Mouse (Mus musculus) C2C12 (cell line): ENCODE data around the gene Aadac. TPM values are rescaled to one million over a fixed set of nuclear protein-coding genes. Genes with fewer than 3 reads are reported as not detected.

Experiments used
- H3K27me3 ChIP-seq: one replicate; pipeline ENCODE4 v1.6.1; 2011; ENCODE audit not compliant: control insufficient read depth, insufficient read depth, insufficient read length
- H3K36me3 ChIP-seq: one replicate; pipeline ENCODE4 v1.6.1; 2011; ENCODE audit not compliant: control insufficient read depth, insufficient read depth
- H3K4me3 ChIP-seq: one replicate; pipeline ENCODE4 v1.5.1; 2011; ENCODE audit warnings: mild to moderate bottlenecking, control low read depth; ENCODE audit not compliant: poor library complexity, insufficient read depth, severe bottlenecking
- H3K79me2 ChIP-seq: one replicate; pipeline ENCODE4 v1.6.1; 2011; ENCODE audit not compliant: control insufficient read depth, insufficient read depth
- H3K79me3 ChIP-seq: one replicate; pipeline ENCODE4 v1.6.1; 2011; ENCODE audit warnings: low read depth, control low read depth
- H3ac ChIP-seq: one replicate; pipeline ENCODE3; 2011; ENCODE audit warnings: low read depth; ENCODE audit not compliant: control insufficient read depth, insufficient read length
- CEBPB ChIP-seq: IDR thresholded peaks from one replicate; pipeline ENCODE4 v1.6.1; 2011; ENCODE audit warnings: low read depth, mild to moderate bottlenecking, control low read depth, moderate library complexity
- CTCF ChIP-seq: IDR thresholded peaks from one replicate; pipeline ENCODE4 v1.5.1; 2011; ENCODE audit not compliant: control insufficient read depth, insufficient read depth, insufficient read length
- FOSL1 ChIP-seq: IDR thresholded peaks from one replicate; pipeline ENCODE4 v1.8.0; 2011; ENCODE audit warnings: mild to moderate bottlenecking, low read length; ENCODE audit not compliant: poor library complexity, insufficient read depth, severe bottlenecking
- MAX ChIP-seq: IDR thresholded peaks from one replicate; pipeline ENCODE4 v1.6.1; 2011; ENCODE audit warnings: mild to moderate bottlenecking, control low read depth
- MYOD1 ChIP-seq: IDR thresholded peaks from one replicate; pipeline ENCODE4 v1.6.1; 2011; ENCODE audit warnings: low read depth; ENCODE audit not compliant: control insufficient read depth, insufficient read length
- MYOG ChIP-seq: IDR thresholded peaks from one replicate; pipeline ENCODE4 v1.6.1; 2011; ENCODE audit not compliant: control insufficient read depth, insufficient read length; ENCODE audit errors: extremely low read depth
- USF1 ChIP-seq: IDR thresholded peaks from one replicate; pipeline ENCODE4 v1.6.1; 2011; ENCODE audit warnings: low read depth, mild to moderate bottlenecking, control low read depth, moderate library complexity
- polyA plus RNA-seq: library from polyadenylated mRNA; unstranded; fragments of >200 nt; fragmentation: generic; extraction: Trizol; gene quantifications from one replicate; pipeline ENCODE4 v1.2.1, GENCODE M21; 2012; ENCODE audit warnings: missing spikeins

Aadac gene
- polyA plus RNA-seq, 1 experiment, result not detected

GRCm38 (mm10) chr3:60053231-60053927 is 27.9 kb downstream of the Aadac start:
- Histone ChIP-seq H3K36me3 (no peaks in the 10 kb centered on the region), H3K79me2 (no peaks in the 10 kb centered on the region), H3K4me3 (no peak overlapping the region), H3ac (no peak overlapping the region), H3K79me3 (no peaks in the 10 kb centered on the region), H3K27me3 (no peaks in the 10 kb centered on the region)
- no peak for TF ChIP-seq CTCF
- no peak for TF ChIP-seq MAX
- no peak for TF ChIP-seq USF1
- no peak for TF ChIP-seq MYOG
- TF ChIP-seq MYOD1, result no peak
- TF ChIP-seq CEBPB, result no peak
- TF ChIP-seq FOSL1, result no peak

- H3K79me3 ChIP-seq, result no peaks in the 10 kb centered on the region
- H3K4me3 ChIP-seq, result no peak overlapping the region
- H3K27me3 ChIP-seq, result no peaks in the 10 kb centered on the region
- H3K79me2 ChIP-seq, result no peaks in the 10 kb centered on the region
- H3K36me3 ChIP-seq, result no peaks in the 10 kb centered on the region
- TF ChIP-seq MYOD1 (no peak), CEBPB (no peak), FOSL1 (no peak), CTCF (no peak), MAX (no peak), MYOG (no peak), USF1 (no peak)
- H3ac ChIP-seq, result no peak overlapping the region
Observed at GRCm38 (mm10) chr3:60053931-60054330, 28.4 kb downstream of the Aadac start.

DNA sequence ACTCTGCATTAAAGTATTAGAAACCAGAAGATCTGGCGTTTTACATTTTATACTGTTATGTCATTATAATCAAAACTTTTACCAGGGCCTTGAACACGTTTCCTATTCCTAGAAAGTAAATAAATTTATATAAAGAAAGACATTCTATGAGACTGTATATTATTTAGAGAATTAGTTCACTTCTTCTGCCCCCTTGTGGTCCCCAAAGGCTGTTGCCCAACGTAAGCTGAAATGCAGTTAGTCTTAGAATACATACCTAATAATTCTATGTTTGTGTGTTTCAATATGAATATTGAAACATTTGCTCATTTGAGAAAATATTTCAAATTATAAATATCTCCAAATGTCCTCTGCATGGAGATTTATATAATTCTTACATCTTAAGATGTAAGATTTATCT is 30.9 kb downstream of the Aadac start:
- no peaks in the 10 kb centered on the region for H3K79me2 ChIP-seq

DNA sequence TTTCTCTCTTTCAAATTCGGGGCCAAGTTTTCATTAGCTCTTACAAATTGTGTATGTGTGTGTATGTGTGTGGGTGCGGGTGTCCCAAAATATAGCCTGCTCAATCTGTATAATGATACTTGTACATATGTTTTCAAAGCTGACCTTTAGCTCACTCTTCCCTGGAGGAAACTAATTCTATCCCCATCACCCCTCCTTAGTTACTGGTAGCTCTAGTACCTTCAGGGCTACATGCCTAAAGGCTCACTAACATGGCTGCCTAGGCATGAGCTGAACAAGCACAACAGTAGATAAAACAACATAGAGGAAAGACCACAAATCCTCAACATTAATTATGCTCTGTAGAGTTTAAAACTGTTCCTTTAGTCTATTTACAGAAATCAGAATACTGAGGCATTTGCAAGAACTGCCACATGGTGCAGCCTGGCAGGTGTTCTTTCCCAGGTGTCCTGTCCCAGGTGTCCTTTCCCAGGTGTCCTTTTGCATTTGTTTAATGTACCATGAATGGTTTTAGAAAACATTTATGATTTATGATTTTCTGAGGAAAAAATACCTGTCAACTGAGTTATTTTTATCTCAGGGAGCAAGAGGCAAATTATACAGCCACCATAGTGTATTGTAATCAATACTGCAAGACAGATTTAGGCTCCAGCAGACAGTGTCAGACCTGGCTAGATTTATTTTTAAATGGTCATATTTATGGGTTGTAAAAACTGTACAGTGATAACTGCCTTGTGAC is 31.7 kb downstream of the Aadac start:
- no peaks in the 10 kb centered on the region for H3K79me2 ChIP-seq
- H3ac ChIP-seq, result no peak overlapping the region
- H3K79me3 ChIP-seq, result no peaks in the 10 kb centered on the region
- H3K36me3 ChIP-seq, result no peaks in the 10 kb centered on the region
- H3K4me3 ChIP-seq, result no peak overlapping the region
- no peak for TF ChIP-seq MYOG
- TF ChIP-seq MAX, result no peak
- TF ChIP-seq CEBPB, result no peak
- no peak for TF ChIP-seq USF1
- TF ChIP-seq CTCF, result no peak
- TF ChIP-seq MYOD1, result no peak
- TF ChIP-seq FOSL1, result no peak
- no peaks in the 10 kb centered on the region for H3K27me3 ChIP-seq

More for the DNA sequence above, 30.9 kb downstream of the Aadac start:
- Histone ChIP-seq H3K36me3 (no peaks in the 10 kb centered on the region), H3K4me3 (no peak overlapping the region), H3ac (no peak overlapping the region), H3K79me3 (no peaks in the 10 kb centered on the region), H3K27me3 (no peaks in the 10 kb centered on the region)
- TF ChIP-seq USF1, result no peak

DNA sequence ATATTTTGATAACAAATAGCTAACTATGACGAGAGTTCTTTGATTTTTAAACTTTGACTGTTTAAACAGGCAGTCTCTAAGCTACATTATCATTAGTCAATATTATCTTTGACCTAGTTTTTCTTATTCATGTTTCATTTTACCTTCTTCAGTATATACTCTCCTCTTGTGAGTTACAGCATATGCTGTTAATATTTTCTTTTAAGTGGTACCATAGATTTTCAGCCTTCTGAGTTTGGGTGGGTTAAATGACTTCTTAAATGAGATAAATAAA is 32.2 kb downstream of the Aadac start:
- Histone ChIP-seq H3ac (no peak overlapping the region), H3K27me3 (no peaks in the 10 kb centered on the region), H3K79me3 (no peaks in the 10 kb centered on the region), H3K79me2 (no peaks in the 10 kb centered on the region), H3K36me3 (no peaks in the 10 kb centered on the region), H3K4me3 (no peak overlapping the region)
- TF ChIP-seq CTCF, result no peak
- no peak for TF ChIP-seq MYOD1

GRCm38 (mm10) chr3:60078883-60079415 is 53.4 kb downstream of the Aadac start:
- TF ChIP-seq FOSL1 (no peak), CEBPB (no peak), MAX (no peak), USF1 (no peak), MYOG (no peak), MYOD1 (no peak), CTCF (no peak)
- no peak overlapping the region for H3ac ChIP-seq

More at GRCm38 (mm10) chr3:60078883-60079415, 53.4 kb downstream of the Aadac start:
- H3K27me3 ChIP-seq, result no peaks in the 10 kb centered on the region
- H3K79me3 ChIP-seq, result no peaks in the 10 kb centered on the region
- H3K4me3 ChIP-seq, result no peak overlapping the region
- no peaks in the 10 kb centered on the region for H3K36me3 ChIP-seq
- no peaks in the 10 kb centered on the region for H3K79me2 ChIP-seq
